9 mouse cellular contexts compared by ENCODE assay signal in genomic region chr3:96247356-96248140, GRCm38 (mm10). TPM values are rescaled to one million over a fixed set of nuclear protein-coding genes. Genes with fewer than 3 reads are reported as not detected.
DNase-seq lines count a peak whose midpoint lies in the region; ATAC-seq and TF ChIP-seq lines count a peak whose summit lies in the region.
"Had no signal": no experiment of that assay in that cellular context is flagged by ENCODE, and none has a peak within 500 bp of the region (broad histone marks: within the 10 kb centered on the region; RNA-seq: fewer than 3 reads in every experiment).

No protein-coding gene starts in this region.

- H3K27ac ChIP-seq in heart, embryonic 15.5 days = peak overlapping the region; percentile 27; the same call in 1 of the 2 replicates
- H3K27ac ChIP-seq in bone marrow, adult 2 months (ENCODE audit: control insufficient read depth, insufficient read depth, low read depth, low read length, poor library complexity) = peak overlapping the region; percentile 88
- no peak overlapping the region for H3K27ac ChIP-seq in hindbrain, embryonic 16.5 days (ENCODE audit: low read depth, low read length)
- no peak overlapping the region for H3K27ac ChIP-seq in midbrain, embryonic 16.5 days (ENCODE audit: low read length)
- H3K27ac ChIP-seq in cerebellum, adult 2 months (ENCODE audit: insufficient read depth, low read length) = no peak overlapping the region

- DNase-seq in heart, postnatal 14 days = no peak
- DNase-seq in cerebellum, adult 2 months = no peak
- DNase-seq in Muller cell, postnatal 12 days (ENCODE audit: inconsistent ontology term) = no peak
- no peak for DNase-seq in layer of hippocampus, postnatal 36 days
- DNase-seq: lung, postnatal 36 days had no signal

- peak overlapping the region; percentile 47 for H3K4me3 ChIP-seq in heart, embryonic 15.5 days
- H3K4me3 ChIP-seq in bone marrow, adult 2 months (replicated peaks; ENCODE audit: control insufficient read depth, low read depth, low read length) = peak overlapping the region; percentile 60
- peak overlapping the region; percentile 27 for H3K4me3 ChIP-seq in hindbrain, embryonic 16.5 days (ENCODE audit: low read length)
- H3K4me3 ChIP-seq in midbrain, embryonic 16.5 days (ENCODE audit: low read depth, low read length) = peak overlapping the region; percentile 26
- H3K4me3 ChIP-seq in cerebellum, adult 2 months (replicated peaks; ENCODE audit: insufficient read depth, low read depth, low read length) = no peak overlapping the region

- intact Hi-C loops in heart, postnatal 14 days (cut with DNase I) = loop anchor here (2.0 kb wide), 1 partner anchor 15 kb away; the partner anchor contains the start of gene Hist2h4

- TF ChIP-seq POLR2A in bone marrow, adult 2 months (IDR thresholded peaks at IDR 0.05; ENCODE audit: borderline replicate concordance, control insufficient read depth, low read depth, low read length) = no peak
- TF ChIP-seq POLR2A in cerebellum, adult 2 months (IDR thresholded peaks at IDR 0.05; ENCODE audit: borderline replicate concordance, insufficient read depth, low read length) = no peak

- no peaks in the 10 kb centered on the region for H3K27me3 ChIP-seq in heart, embryonic 15.5 days
- H3K27me3 ChIP-seq in hindbrain, embryonic 16.5 days (replicated peaks; ENCODE audit: control insufficient read depth, insufficient read depth, low read length) = no peaks in the 10 kb centered on the region
- H3K27me3 ChIP-seq in midbrain, embryonic 16.5 days (ENCODE audit: control insufficient read depth, insufficient read depth, low read depth, low read length) = no peaks in the 10 kb centered on the region
- H3K27me3 ChIP-seq in cerebellum, adult 2 months (ENCODE audit: control insufficient read depth, insufficient read depth, low read length) = no peaks in the 10 kb centered on the region

- 9% methylated on average over 11 of the region's 11 CpGs for WGBS in heart, embryonic 15.5 days
- WGBS in bone marrow, adult 2 months = 15% methylated on average over 11 of the region's 11 CpGs
- 7% methylated on average over 11 of the region's 11 CpGs for WGBS in hindbrain, embryonic 16.5 days
- 4% methylated on average over 11 of the region's 11 CpGs for WGBS in midbrain, embryonic 16.5 days
- WGBS in cerebellum, adult 2 months = 33% methylated on average over 11 of the region's 11 CpGs

- peak overlapping the region; percentile 60 for H3K4me2 ChIP-seq in heart, embryonic 15.5 days
- H3K4me2 ChIP-seq in hindbrain, embryonic 16.5 days (ENCODE audit: low read length) = peak overlapping the region; percentile 49
- H3K4me2 ChIP-seq in midbrain, embryonic 16.5 days (ENCODE audit: low read length) = peak overlapping the region; percentile 42

- ATAC-seq in heart, embryonic 15.5 days (replicated peaks; ENCODE audit: insufficient number of reproducible peaks, insufficient read depth, low FRiP score, low read depth) = no peak
- ATAC-seq in hindbrain, embryonic 16.5 days = no peak
- ATAC-seq in midbrain, embryonic 16.5 days = no peak

- H3K9ac ChIP-seq in heart, embryonic 15.5 days = peak overlapping the region; percentile 50
- 0 out of 2 replicates have a peak overlapping the region, but pooled peaks have one; percentile 27 for H3K9ac ChIP-seq in hindbrain, embryonic 16.5 days (ENCODE audit: low read depth, low read length)
- no peak overlapping the region for H3K9ac ChIP-seq in midbrain, embryonic 16.5 days (ENCODE audit: low read depth, low read length)

- no peak for TF ChIP-seq CTCF in bone marrow, adult 2 months (IDR thresholded peaks at IDR 0.05; ENCODE audit: control insufficient read depth, insufficient read depth, low read length)
- no peak for TF ChIP-seq CTCF in cerebellum, adult 2 months (IDR thresholded peaks at IDR 0.05; ENCODE audit: borderline replicate concordance, insufficient read depth, low read depth, low read length)

- no peaks in the 10 kb centered on the region for H3K36me3 ChIP-seq in heart, embryonic 15.5 days
- H3K36me3 ChIP-seq in hindbrain, embryonic 16.5 days (ENCODE audit: control insufficient read depth, insufficient read depth, low read length) = no peaks in the 10 kb centered on the region
- no peaks in the 10 kb centered on the region for H3K36me3 ChIP-seq in midbrain, embryonic 16.5 days (ENCODE audit: control insufficient read depth, insufficient read depth, low read length)

- H3K9me3 ChIP-seq in heart, embryonic 15.5 days (replicated peaks) = no peaks in the 10 kb centered on the region
- no peaks in the 10 kb centered on the region for H3K9me3 ChIP-seq in hindbrain, embryonic 16.5 days (ENCODE audit: control insufficient read depth, low read length)
- no peaks in the 10 kb centered on the region for H3K9me3 ChIP-seq in midbrain, embryonic 16.5 days (replicated peaks; ENCODE audit: control insufficient read depth, low read length, poor library complexity, severe bottlenecking)

- H3K4me1 ChIP-seq in heart, embryonic 15.5 days (replicated peaks) = peaks cover 35% of the 10 kb centered on the region
- H3K4me1 ChIP-seq in bone marrow, adult 2 months (ENCODE audit: control insufficient read depth, insufficient read depth, low read length) = peaks cover 7% of the 10 kb centered on the region
- peaks cover 11% of the 10 kb centered on the region for H3K4me1 ChIP-seq in hindbrain, embryonic 16.5 days (ENCODE audit: control insufficient read depth, insufficient read depth, low read depth, low read length)
- H3K4me1 ChIP-seq in midbrain, embryonic 16.5 days (ENCODE audit: control insufficient read depth, insufficient read depth, low read length) = peaks cover 13% of the 10 kb centered on the region
- H3K4me1 ChIP-seq in cerebellum, adult 2 months (ENCODE audit: control insufficient read depth, insufficient read depth, low read length) = peaks cover 10% of the 10 kb centered on the region

RNA-seq across cellular contexts. Expression of gene Hist2h3c1, which starts 1.1 kb away (rescaled TPM):
- polyA plus RNA-seq in heart, embryonic 15.5 days (2015; fragmentation: Nextera tagmentation; extraction: Ambion mirVana) = 0.72 and 1.0 TPM in 2 replicates
- total RNA-seq in heart, postnatal 14 days (2021) = 1 to 10 TPM in 1 of 2 experiments, not detected in 1; 1.1 TPM
- not detected in 2 replicates for polyA plus RNA-seq in bone marrow, adult 2 months (2011; ENCODE audit: insufficient read depth, insufficient read length, low replicate concordance, missing spikeins)
- 0.21 and 0.47 TPM in 2 replicates for polyA plus RNA-seq in hindbrain, embryonic 16.5 days (2015; fragmentation: Nextera tagmentation; extraction: Ambion mirVana)
- 0.39 TPM in 1 of 2 replicates, not detected in the other for polyA plus RNA-seq in midbrain, embryonic 16.5 days (2015; fragmentation: Nextera tagmentation; extraction: Ambion mirVana)
- not detected in 2 replicates for polyA plus RNA-seq in cerebellum, adult 2 months (2012; rRNA removed)
- not detected for total RNA-seq in layer of hippocampus, postnatal 36 days (2021)

RNA-seq across cellular contexts. Expression of gene Hist2h2aa1, which starts 2.3 kb away (rescaled TPM):
- 13.6 and 15.1 TPM in 2 replicates for polyA plus RNA-seq in heart, embryonic 15.5 days (2015; fragmentation: Nextera tagmentation; extraction: Ambion mirVana)
- total RNA-seq in heart, postnatal 14 days (2021) = 10 to 100 TPM; 13.0 to 17.3 TPM
- 4.5 TPM in 1 of 2 replicates, not detected in the other for polyA plus RNA-seq in bone marrow, adult 2 months (2011; ENCODE audit: insufficient read depth, insufficient read length, low replicate concordance, missing spikeins)
- 6.1 and 9.9 TPM in 2 replicates for polyA plus RNA-seq in hindbrain, embryonic 16.5 days (2015; fragmentation: Nextera tagmentation; extraction: Ambion mirVana)
- 7.4 and 13.2 TPM in 2 replicates for polyA plus RNA-seq in midbrain, embryonic 16.5 days (2015; fragmentation: Nextera tagmentation; extraction: Ambion mirVana)
- 127 and 149 TPM in 2 replicates for polyA plus RNA-seq in cerebellum, adult 2 months (2012; rRNA removed)
- 10 to 100 TPM in 1 of 2 experiments, 1 to 10 TPM in 1; 3.1 to 11.1 TPM for total RNA-seq in layer of hippocampus, postnatal 36 days (2021)

RNA-seq across cellular contexts. Expression of gene Hist2h2aa2, which starts 7.5 kb away (rescaled TPM):
- polyA plus RNA-seq in heart, embryonic 15.5 days (2015; fragmentation: Nextera tagmentation; extraction: Ambion mirVana) = 37.0 and 45.9 TPM in 2 replicates
- 100 to 1,000 TPM; 357 to 468 TPM for total RNA-seq in heart, postnatal 14 days (2021)
- polyA plus RNA-seq in bone marrow, adult 2 months (2011; ENCODE audit: insufficient read depth, insufficient read length, low replicate concordance, missing spikeins) = 80.4 and 139 TPM in 2 replicates
- polyA plus RNA-seq in hindbrain, embryonic 16.5 days (2015; fragmentation: Nextera tagmentation; extraction: Ambion mirVana) = 31.6 and 34.2 TPM in 2 replicates
- polyA plus RNA-seq in midbrain, embryonic 16.5 days (2015; fragmentation: Nextera tagmentation; extraction: Ambion mirVana) = 38.1 and 48.4 TPM in 2 replicates
- polyA plus RNA-seq in cerebellum, adult 2 months (2012; rRNA removed) = 6.8 TPM in 1 of 2 replicates, not detected in the other
- total RNA-seq in layer of hippocampus, postnatal 36 days (2021) = 100 to 1,000 TPM; 193 to 195 TPM

RNA-seq across cellular contexts. Expression of gene Hist2h3c2, which starts 8.6 kb away (rescaled TPM):
- 3.9 and 5.1 TPM in 2 replicates for polyA plus RNA-seq in heart, embryonic 15.5 days (2015; fragmentation: Nextera tagmentation; extraction: Ambion mirVana)
- total RNA-seq in heart, postnatal 14 days (2021) = 10 to 100 TPM; 22.1 to 48.5 TPM
- polyA plus RNA-seq in bone marrow, adult 2 months (2011; ENCODE audit: insufficient read depth, insufficient read length, low replicate concordance, missing spikeins) = 50.6 and 79.9 TPM in 2 replicates
- 0.70 and 1.1 TPM in 2 replicates for polyA plus RNA-seq in hindbrain, embryonic 16.5 days (2015; fragmentation: Nextera tagmentation; extraction: Ambion mirVana)
- polyA plus RNA-seq in midbrain, embryonic 16.5 days (2015; fragmentation: Nextera tagmentation; extraction: Ambion mirVana) = 1.3 TPM in 2 replicates
- polyA plus RNA-seq in cerebellum, adult 2 months (2012; rRNA removed) = 4.5 and 6.3 TPM in 2 replicates
- 10 to 100 TPM; 13.1 to 13.4 TPM for total RNA-seq in layer of hippocampus, postnatal 36 days (2021)

RNA-seq across cellular contexts. Expression of gene Hist2h4, which starts 15.6 kb away (rescaled TPM):
- polyA plus RNA-seq in heart, embryonic 15.5 days (2015; fragmentation: Nextera tagmentation; extraction: Ambion mirVana) = 2.9 and 3.9 TPM in 2 replicates
- total RNA-seq in heart, postnatal 14 days (2021) = 10 to 100 TPM; 26.0 to 42.3 TPM
- polyA plus RNA-seq in bone marrow, adult 2 months (2011; ENCODE audit: insufficient read depth, insufficient read length, low replicate concordance, missing spikeins) = 25.3 and 31.8 TPM in 2 replicates
- polyA plus RNA-seq in hindbrain, embryonic 16.5 days (2015; fragmentation: Nextera tagmentation; extraction: Ambion mirVana) = 2.8 and 3.1 TPM in 2 replicates
- 3.3 and 3.8 TPM in 2 replicates for polyA plus RNA-seq in midbrain, embryonic 16.5 days (2015; fragmentation: Nextera tagmentation; extraction: Ambion mirVana)
- polyA plus RNA-seq in cerebellum, adult 2 months (2012; rRNA removed) = 6.2 and 8.7 TPM in 2 replicates
- total RNA-seq in layer of hippocampus, postnatal 36 days (2021) = 10 to 100 TPM; 27.7 to 30.4 TPM

Comparison
In these comparisons a context has a peak if more than half of its experiments do, and no peak if none do; other contexts are left out.
1. H3K27ac ChIP-seq: peak in heart, embryonic 15.5 days (single experiment) and bone marrow, adult 2 months (single experiment); none in hindbrain, embryonic 16.5 days (single experiment), midbrain, embryonic 16.5 days (single experiment) and cerebellum, adult 2 months (single experiment).
2. Peak in every context shown above with its lines, with median percentiles within 50 percentile points of each other: H3K4me2 ChIP-seq.